Mouse (Mus musculus) cerebellum, adult 11 months (tissue): ENCODE data around the gene Umodl1.

ENCODE experiments used
- DNase-seq: peaks from one replicate; pipeline ENCODE4 v3.0.0; 2022

Gene Umodl1

DNA sequence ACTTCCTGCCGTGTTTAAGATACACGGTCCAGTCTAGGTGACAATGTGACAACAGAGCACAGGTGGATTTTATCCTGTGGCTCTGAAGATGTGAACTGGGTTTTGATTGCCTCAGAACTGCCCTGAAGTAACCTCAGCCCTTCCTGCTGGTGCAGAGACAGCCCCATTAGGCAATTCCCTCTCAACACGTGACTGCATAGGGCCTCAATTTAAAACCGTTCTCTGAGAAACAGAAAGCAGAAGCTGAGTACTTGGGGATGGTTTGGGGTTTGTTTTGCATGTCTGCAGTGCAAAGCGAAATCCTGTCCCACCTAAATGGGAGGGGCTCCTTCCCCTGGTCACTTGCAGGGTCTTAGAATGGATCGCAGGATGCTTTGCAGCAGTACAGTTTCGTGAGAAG, 85.2 kb downstream of the Umodl1 start:
- DNase-seq: no peak

DNA sequence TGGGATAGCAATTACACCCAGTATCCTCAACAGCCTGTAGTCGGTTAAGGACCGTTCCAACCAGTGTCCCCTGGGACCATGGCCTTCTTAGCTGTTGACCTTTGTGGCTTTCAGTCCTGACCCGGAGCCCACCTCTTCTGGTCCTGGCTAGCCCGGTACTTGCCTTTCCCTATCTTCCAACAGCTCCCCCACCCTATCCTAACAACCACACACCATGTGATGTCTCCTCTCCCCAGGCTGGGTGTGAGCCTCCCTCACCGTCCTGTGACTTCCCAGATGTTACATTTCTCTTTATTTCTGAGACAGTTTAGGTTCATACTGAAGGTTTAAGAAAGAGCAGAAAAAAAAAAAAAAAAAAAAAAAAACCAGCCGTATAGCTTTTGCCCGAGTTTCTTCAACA, 86.0 kb downstream of the Umodl1 start:
- DNase-seq: no peak

DNA sequence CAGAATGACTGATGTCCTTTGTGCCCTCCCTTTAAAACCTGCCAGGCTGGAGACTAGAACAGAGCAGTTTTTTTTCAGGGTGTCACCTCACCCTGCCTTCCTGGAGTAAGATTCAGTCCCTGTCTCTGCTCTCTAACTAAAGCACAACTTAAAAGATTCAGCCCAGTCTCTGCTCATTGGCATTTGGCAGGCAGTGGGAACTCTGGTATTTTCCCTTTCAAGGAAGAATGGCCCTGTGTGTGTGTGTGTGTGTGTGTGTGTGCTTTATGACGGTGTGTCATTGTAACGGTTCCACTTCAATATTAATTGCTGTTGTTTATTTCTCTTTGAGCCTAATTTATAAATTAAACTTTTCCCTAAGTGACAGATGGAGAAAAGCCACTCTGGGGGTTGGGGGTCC, 88.3 kb downstream of the Umodl1 start:
- no peak for DNase-seq

DNA sequence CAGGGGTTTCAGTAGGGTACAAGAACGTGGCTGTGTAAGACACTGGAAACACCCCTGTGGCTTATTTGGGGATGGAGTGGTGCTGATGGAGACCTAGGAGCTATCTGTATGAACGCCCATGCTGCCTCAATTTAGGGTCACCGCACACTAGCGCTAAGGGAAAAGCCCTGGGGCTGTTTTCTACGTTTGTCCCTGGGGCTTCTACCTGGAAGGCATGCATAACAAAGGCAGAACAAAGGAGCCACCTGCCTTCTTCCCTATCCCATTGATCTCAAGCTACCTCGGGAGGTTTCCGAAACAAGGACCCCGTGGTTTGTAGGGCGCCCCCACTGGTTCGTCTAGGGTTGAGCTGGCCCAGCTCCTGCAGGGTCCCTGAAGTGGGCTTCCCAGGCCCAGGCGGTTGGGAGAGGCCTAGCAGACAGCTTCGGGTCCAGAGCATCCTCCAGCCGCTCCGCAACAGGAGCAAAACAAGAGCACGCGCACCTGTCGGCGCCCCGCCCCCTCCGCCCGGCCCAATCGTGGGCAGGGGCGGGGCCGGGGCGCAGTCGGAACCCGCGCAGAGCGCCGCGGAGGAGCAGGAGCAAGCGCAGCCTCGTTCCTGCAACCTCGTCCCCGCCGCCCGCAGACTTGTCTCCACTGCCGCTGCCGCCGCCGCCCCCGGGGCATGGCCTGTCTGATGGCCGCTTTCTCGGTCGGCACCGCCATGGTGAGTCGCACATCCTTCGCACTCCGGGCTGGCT, 102.9 kb downstream of the Umodl1 start, which contains the start of gene Abcg1:
Gene Abcg1 (plus strand): TSS at position 525 of the 740 bp plus-strand sequence.
- DNase-seq: peak; percentile 82

DNA sequence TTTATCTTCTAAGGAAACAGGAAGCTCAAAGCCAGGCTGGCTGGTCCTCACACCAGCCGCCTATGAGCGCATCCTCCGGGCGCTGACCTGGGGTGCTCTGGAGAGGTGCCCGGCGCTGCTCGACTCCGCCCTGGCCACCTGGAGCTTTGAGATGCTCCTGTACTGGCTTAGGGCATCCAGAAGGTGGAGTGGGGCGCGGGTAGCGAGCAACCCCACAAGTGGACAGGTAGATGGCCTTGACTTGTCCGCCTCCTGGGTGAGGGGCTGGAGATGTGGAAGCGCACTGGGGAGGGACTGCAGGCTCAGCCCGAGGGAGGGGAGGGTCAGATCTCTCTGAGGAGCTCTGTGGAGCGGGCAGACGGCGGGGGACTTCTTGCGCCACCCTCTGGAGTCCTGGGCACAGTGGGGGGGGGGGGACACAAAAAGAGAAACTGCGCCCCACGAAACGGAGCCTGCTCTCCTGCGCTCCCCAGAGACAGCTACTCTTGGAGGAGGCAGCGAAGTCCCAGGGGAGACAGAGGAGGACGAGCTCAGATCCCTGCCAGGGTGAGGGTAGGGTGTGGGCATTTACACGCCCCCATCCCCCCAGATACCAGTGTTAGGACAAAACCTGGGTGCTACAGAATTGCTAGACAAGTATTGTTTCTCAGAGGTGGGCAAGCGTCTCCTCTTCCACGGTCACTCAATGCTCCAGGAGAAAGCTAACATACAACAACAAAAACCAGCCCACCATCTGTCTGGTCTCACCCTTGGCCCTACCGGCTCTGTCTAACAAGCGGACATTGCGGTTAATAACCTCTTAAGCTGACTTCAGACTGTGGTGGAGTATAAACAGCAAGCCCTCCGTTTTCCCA, 103.7 kb downstream of the Umodl1 start:
- DNase-seq: peak; percentile 78

DNA sequence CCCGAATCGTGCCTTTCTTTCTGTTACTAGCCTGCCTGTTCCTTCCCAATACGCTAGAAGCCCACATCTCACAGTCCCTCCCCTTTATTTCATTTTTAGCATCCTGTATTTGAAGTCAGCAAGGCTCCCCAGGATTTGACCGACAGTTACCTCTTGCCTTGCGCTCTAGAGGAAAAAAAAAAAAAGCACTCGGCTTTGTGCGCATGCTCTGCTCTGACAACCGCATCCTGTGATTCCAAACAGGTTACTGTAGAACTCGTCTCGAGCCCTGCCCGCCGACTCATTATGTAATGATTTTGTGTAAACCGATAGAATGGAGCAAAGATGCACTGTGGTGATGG, 104.3 kb downstream of the Umodl1 start:
- peak; percentile 79 for DNase-seq

DNA sequence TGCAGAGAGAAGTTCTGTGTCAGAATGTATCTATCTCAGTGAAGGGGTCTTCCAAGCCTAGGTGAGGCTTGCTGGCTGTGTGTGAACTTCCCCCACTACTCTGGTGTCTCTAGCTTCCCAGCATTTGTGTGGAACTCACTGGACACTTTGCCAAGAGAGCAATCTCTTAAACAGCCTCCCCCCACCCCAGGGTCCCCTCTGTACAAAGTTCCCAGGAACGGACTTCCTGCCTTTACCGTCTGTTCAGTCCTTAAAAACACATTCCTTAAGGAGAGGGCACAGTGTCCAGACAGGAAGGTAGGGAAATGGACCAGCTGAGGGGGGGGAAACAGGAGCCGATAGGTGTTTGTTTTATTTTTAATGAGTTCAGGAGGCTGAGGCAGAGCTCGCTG, 105.8 kb downstream of the Umodl1 start:
- DNase-seq: no peak
